Mouse (Mus musculus) CH12.LX (cell line): ENCODE data around the gene Ftcd.

Experiments
- CTCF ChIP-seq, 2 experiments: IDR thresholded peaks in 1 of 2; conservative IDR thresholded peaks in 1 of 2; 2 replicates each; pipeline ENCODE4 v1.5.1; 2011 to 2012; ENCODE audit warnings: low read depth in 2 of 2, low read length in 2 of 2, improper control_type of control experiment in 1 of 2, inconsistent platforms in 1 of 2, mild to moderate bottlenecking in 1 of 2, moderate library complexity in 1 of 2
- EP300 ChIP-seq: IDR thresholded peaks from 2 replicates; pipeline ENCODE4 v1.6.1; 2011; ENCODE audit warnings: low read length, improper control_type of control experiment
- MEF2A ChIP-seq: IDR thresholded peaks from 2 replicates; pipeline ENCODE4 v1.6.1; 2014; ENCODE audit warnings: low read depth, mild to moderate bottlenecking, inconsistent platforms, low read length, improper control_type of control experiment, borderline replicate concordance
- MYC ChIP-seq: IDR thresholded peaks from 2 replicates; pipeline ENCODE4 v1.6.1; 2011; ENCODE audit warnings: low read depth, mild to moderate bottlenecking, improper control_type of control experiment, low read length
- POLR2A ChIP-seq: IDR thresholded peaks from 2 replicates; pipeline ENCODE4 v1.6.1; 2011; ENCODE audit warnings: low read depth, mild to moderate bottlenecking, improper control_type of control experiment, low read length
- SMC3 ChIP-seq: IDR thresholded peaks from 2 replicates; pipeline ENCODE4 v1.6.1; 2011; ENCODE audit warnings: low read depth, low read length, improper control_type of control experiment

- TF ChIP-seq POLR2A: no peak
- TF ChIP-seq CTCF (conservative IDR thresholded peaks at IDR 0.05 in 1 of 2, IDR thresholded peaks at IDR 0.05 in 1 of 2; ENCODE audit: low read depth in 2 of 2, low read length in 2 of 2): no peak
- no peak for TF ChIP-seq EP300
- no peak for TF ChIP-seq MEF2A
- no peak for TF ChIP-seq SMC3
- TF ChIP-seq MYC: no peak
These were observed 59.1 kb downstream of the Ftcd start for GRCm38 (mm10) chr10:76634584-76634983.
